Mouse (Mus musculus): Measurements from ENCODE around the gene Rab25. TPM values are rescaled to one million over a fixed set of nuclear protein-coding genes. Genes with fewer than 3 reads are reported as not detected.
A peak's percentile ranks its signal among the peaks of the same experiment; 100 is the strongest.

Rab25 gene
- polyA plus RNA-seq, 1 experiment from 2014 or later: 144 TPM

- no peak overlapping the region for H3K4me3 ChIP-seq (replicated peaks; ENCODE audit: low read length)
- 72% methylated on average over 4 of the region's 4 CpGs for WGBS
These were observed 48.5 kb downstream of the Rab25 start for GRCm38 (mm10) chr3:88499580-88499979.

GRCm38 (mm10) chr3:88495741-88496415 is 52.2 kb downstream of the Rab25 start:
- Histone ChIP-seq H3K4me2 (ENCODE audit: low read depth, low read length) (no peak overlapping the region), H3K9ac (ENCODE audit: low read length) (peak overlapping the region; percentile 80), H3K27ac (ENCODE audit: low read length) (peak overlapping the region; percentile 99), H3K27me3 (ENCODE audit: control insufficient read depth, insufficient read depth, low read length) (no peaks in the 10 kb centered on the region), H3K9me3 (replicated peaks; ENCODE audit: control insufficient read depth, low read length) (no peaks in the 10 kb centered on the region), H3K4me3 (replicated peaks; ENCODE audit: low read length) (no peak overlapping the region), H3K36me3 (ENCODE audit: control insufficient read depth, insufficient read depth, low read length) (no peaks in the 10 kb centered on the region), H3K4me1 (ENCODE audit: control insufficient read depth, insufficient read depth, low read length) (peaks cover 62% of the 10 kb centered on the region)
- WGBS: 74% methylated on average over 10 of the region's 10 CpGs
- ATAC-seq (ENCODE audit: insufficient read depth, low FRiP score): no peak

More at GRCm38 (mm10) chr3:88499580-88499979, 48.5 kb downstream of the Rab25 start:
- Histone ChIP-seq H3K9me3 (replicated peaks; ENCODE audit: control insufficient read depth, low read length) (no peaks in the 10 kb centered on the region), H3K9ac (ENCODE audit: low read length) (no peak overlapping the region), H3K4me2 (ENCODE audit: low read depth, low read length) (no peak overlapping the region), H3K4me1 (ENCODE audit: control insufficient read depth, insufficient read depth, low read length) (peaks cover 55% of the 10 kb centered on the region), H3K36me3 (ENCODE audit: control insufficient read depth, insufficient read depth, low read length) (no peaks in the 10 kb centered on the region), H3K27me3 (ENCODE audit: control insufficient read depth, insufficient read depth, low read length) (no peaks in the 10 kb centered on the region), H3K27ac (ENCODE audit: low read length) (no peak overlapping the region)
- ATAC-seq (ENCODE audit: insufficient read depth, low FRiP score): no peak

- ATAC-seq (ENCODE audit: insufficient read depth, low FRiP score): peak; percentile 19; the same call in 1 of the 2 replicates
- WGBS: 42% methylated on average over 9 of the region's 9 CpGs
- H3K4me3 ChIP-seq (replicated peaks; ENCODE audit: low read length): 0 out of 2 replicates have a peak overlapping the region, but pooled peaks have one; percentile 6
- peak overlapping the region; percentile 7; the same call in 1 of the 2 replicates for H3K4me2 ChIP-seq (ENCODE audit: low read depth, low read length)
- no peaks in the 10 kb centered on the region for H3K27me3 ChIP-seq (ENCODE audit: control insufficient read depth, insufficient read depth, low read length)
- no peaks in the 10 kb centered on the region for H3K36me3 ChIP-seq (ENCODE audit: control insufficient read depth, insufficient read depth, low read length)
- no peaks in the 10 kb centered on the region for H3K9me3 ChIP-seq (replicated peaks; ENCODE audit: control insufficient read depth, low read length)
- H3K9ac ChIP-seq (ENCODE audit: low read length): peak overlapping the region; percentile 80
- H3K4me1 ChIP-seq (ENCODE audit: control insufficient read depth, insufficient read depth, low read length): peaks cover 62% of the 10 kb centered on the region
- peak overlapping the region; percentile 99 for H3K27ac ChIP-seq (ENCODE audit: low read length)
These were observed 53.1 kb downstream of the Rab25 start for GRCm38 (mm10) chr3:88494836-88495628.

- WGBS: 57% methylated on average over 11 of the region's 11 CpGs
- peak overlapping the region; percentile 88 for H3K4me2 ChIP-seq (ENCODE audit: low read depth, low read length)
- no peaks in the 10 kb centered on the region for H3K9me3 ChIP-seq (replicated peaks; ENCODE audit: control insufficient read depth, low read length)
- H3K27ac ChIP-seq (ENCODE audit: low read length): peak overlapping the region; percentile 99
- H3K4me1 ChIP-seq (ENCODE audit: control insufficient read depth, insufficient read depth, low read length): peaks cover 70% of the 10 kb centered on the region
- no peaks in the 10 kb centered on the region for H3K36me3 ChIP-seq (ENCODE audit: control insufficient read depth, insufficient read depth, low read length)
- peak overlapping the region; percentile 80 for H3K9ac ChIP-seq (ENCODE audit: low read length)
- no peaks in the 10 kb centered on the region for H3K27me3 ChIP-seq (ENCODE audit: control insufficient read depth, insufficient read depth, low read length)
- ATAC-seq (ENCODE audit: insufficient read depth, low FRiP score): no peak
- H3K4me3 ChIP-seq (replicated peaks; ENCODE audit: low read length): peak overlapping the region; percentile 51
These were observed 54.2 kb downstream of the Rab25 start for GRCm38 (mm10) chr3:88493706-88494582.

MicroRNA genes within 50 kb of the gene (microRNA counts, 519-probe panel; counts per million panel counts)
- microRNA mmu-miR-1905: not detected

Small RNAs within 50 kb of the gene (microRNA-seq; reads per million reads assigned to microRNA genes)
- gene Mir1905: not detected

Other genes with a start within 250 kb of the Rab25 start
- 191 and 207 TPM in 2 replicates for gene Glmp, start 223.3 kb downstream of the Rab25 start, polyA plus RNA-seq (2015; fragmentation: Nextera tagmentation; extraction: Ambion mirVana)
- gene Tmem79, start 212.2 kb downstream of the Rab25 start, polyA plus RNA-seq (2015; fragmentation: Nextera tagmentation; extraction: Ambion mirVana): 41.3 and 58.9 TPM in 2 replicates
- 40.0 and 42.9 TPM in 2 replicates for gene Smg5, start 212.0 kb downstream of the Rab25 start, polyA plus RNA-seq (2015; fragmentation: Nextera tagmentation; extraction: Ambion mirVana)
- gene Paqr6, start 183.7 kb downstream of the Rab25 start, polyA plus RNA-seq (2015; fragmentation: Nextera tagmentation; extraction: Ambion mirVana): 19.9 and 24.9 TPM in 2 replicates
- gene Bglap3, start 175.6 kb downstream of the Rab25 start, polyA plus RNA-seq (2015; fragmentation: Nextera tagmentation; extraction: Ambion mirVana): 9.8 and 26.1 TPM in 2 replicates
- gene Bglap2, start 169.6 kb downstream of the Rab25 start, polyA plus RNA-seq (2015; fragmentation: Nextera tagmentation; extraction: Ambion mirVana): 4.4 and 12.2 TPM in 2 replicates
- not detected in 2 replicates for gene Bglap, start 163.8 kb downstream of the Rab25 start, polyA plus RNA-seq (2015; fragmentation: Nextera tagmentation; extraction: Ambion mirVana)
- gene Pmf1, start 138.0 kb downstream of the Rab25 start, polyA plus RNA-seq (2015; fragmentation: Nextera tagmentation; extraction: Ambion mirVana): 98.9 and 104 TPM in 2 replicates
- gene Slc25a44, start 123.2 kb downstream of the Rab25 start, polyA plus RNA-seq (2015; fragmentation: Nextera tagmentation; extraction: Ambion mirVana): 18.0 and 20.0 TPM in 2 replicates
- gene Sema4a, start 87.1 kb downstream of the Rab25 start, polyA plus RNA-seq (2015; fragmentation: Nextera tagmentation; extraction: Ambion mirVana): 33.1 and 38.4 TPM in 2 replicates
- 266 and 298 TPM in 2 replicates for gene Lmna, start 38.3 kb downstream of the Rab25 start, polyA plus RNA-seq (2015; fragmentation: Nextera tagmentation; extraction: Ambion mirVana)
- gene Mex3a, start 15.9 kb downstream of the Rab25 start, polyA plus RNA-seq (2015; fragmentation: Nextera tagmentation; extraction: Ambion mirVana): 9.9 and 11.4 TPM in 2 replicates
- 188 and 190 TPM in 2 replicates for gene Lamtor2, start 4.8 kb upstream of the Rab25 start, polyA plus RNA-seq (2015; fragmentation: Nextera tagmentation; extraction: Ambion mirVana)
- 33.3 and 34.0 TPM in 2 replicates for gene Ubqln4, start 5.5 kb upstream of the Rab25 start, polyA plus RNA-seq (2015; fragmentation: Nextera tagmentation; extraction: Ambion mirVana)
- gene Ssr2, start 27.6 kb upstream of the Rab25 start, polyA plus RNA-seq (2015; fragmentation: Nextera tagmentation; extraction: Ambion mirVana): 307 and 360 TPM in 2 replicates
- gene Arhgef2, start 57.7 kb upstream of the Rab25 start, polyA plus RNA-seq (2015; fragmentation: Nextera tagmentation; extraction: Ambion mirVana): 75.4 and 81.3 TPM in 2 replicates
- gene Rxfp4, start 104.8 kb upstream of the Rab25 start, polyA plus RNA-seq (2015; fragmentation: Nextera tagmentation; extraction: Ambion mirVana): not detected in 2 replicates
- 71.4 and 72.3 TPM in 2 replicates for gene Khdc4, start 137.5 kb upstream of the Rab25 start, polyA plus RNA-seq (2015; fragmentation: Nextera tagmentation; extraction: Ambion mirVana)
- gene Rit1, start 168.5 kb upstream of the Rab25 start, polyA plus RNA-seq (2015; fragmentation: Nextera tagmentation; extraction: Ambion mirVana): 64.4 and 75.9 TPM in 2 replicates
- 20.3 and 21.7 TPM in 2 replicates for gene Syt11, start 226.9 kb upstream of the Rab25 start, polyA plus RNA-seq (2015; fragmentation: Nextera tagmentation; extraction: Ambion mirVana)